In genomic region chr9:14770803-14771471, GRCm38 (mm10) we compare ENCODE assay signal across 9 mouse cellular contexts. TPM values are rescaled to one million over a fixed set of nuclear protein-coding genes. Genes with fewer than 3 reads are reported as not detected.
DNase-seq lines count a peak whose midpoint lies in the region; ATAC-seq and TF ChIP-seq lines count a peak whose summit lies in the region.
"Had no signal": no experiment of that assay in that cellular context is flagged by ENCODE, and none has a peak within 500 bp of the region (broad histone marks: within the 10 kb centered on the region; RNA-seq: fewer than 3 reads in every experiment).

Gene 1700012B09Rik (minus strand): TSS chr9:14771030.

- ATAC-seq in intestine, embryonic 14.5 days (replicated peaks; ENCODE audit: low FRiP score, low TSS enrichment, low read depth) = 0 out of 2 replicates have a peak, but pooled peaks have one; percentile 23
- no peak for ATAC-seq in intestine, postnatal 0 days
- ATAC-seq in hindbrain, embryonic 14.5 days (ENCODE audit: low FRiP score) = peak; percentile 69; the same call in 1 of the 2 replicates
- ATAC-seq in neural tube, embryonic 12.5 days (ENCODE audit: low FRiP score, low read depth) = peak; percentile 74

- H3K27ac ChIP-seq in intestine, embryonic 14.5 days (ENCODE audit: low read depth) = no peak within 1 kb of the TSS
- H3K27ac ChIP-seq in intestine, postnatal 0 days (ENCODE audit: low read depth, low read length) = no peak within 1 kb of the TSS
- H3K27ac ChIP-seq in hindbrain, embryonic 14.5 days = no peak within 1 kb of the TSS
- no peak within 1 kb of the TSS for H3K27ac ChIP-seq in neural tube, embryonic 12.5 days

- no peak within 1 kb of the TSS for H3K9ac ChIP-seq in intestine, embryonic 14.5 days (ENCODE audit: low read length)
- H3K9ac ChIP-seq in intestine, postnatal 0 days (ENCODE audit: low read depth, low read length) = no peak within 1 kb of the TSS
- no peak within 1 kb of the TSS; the same call in 1 of the 2 replicates for H3K9ac ChIP-seq in hindbrain, embryonic 14.5 days
- 0 out of 2 replicates have a peak within 1 kb of the TSS, but pooled peaks have one; percentile 4 for H3K9ac ChIP-seq in neural tube, embryonic 12.5 days

- no peaks in the 10 kb centered on the region for H3K9me3 ChIP-seq in intestine, embryonic 14.5 days (ENCODE audit: control insufficient read depth, low read length)
- no peaks in the 10 kb centered on the region for H3K9me3 ChIP-seq in intestine, postnatal 0 days (ENCODE audit: control insufficient read depth)
- H3K9me3 ChIP-seq in hindbrain, embryonic 14.5 days (ENCODE audit: control insufficient read depth, low read length) = no peaks in the 10 kb centered on the region
- no peaks in the 10 kb centered on the region for H3K9me3 ChIP-seq in neural tube, embryonic 12.5 days

- WGBS in intestine, embryonic 14.5 days = 18% methylated on average over 23 of the region's 23 CpGs
- 27% methylated on average over 23 of the region's 23 CpGs for WGBS in intestine, postnatal 0 days
- WGBS in hindbrain, embryonic 14.5 days = 17% methylated on average over 23 of the region's 23 CpGs
- WGBS in neural tube, embryonic 12.5 days = 19% methylated on average over 23 of the region's 23 CpGs

- no peak within 1 kb of the TSS for H3K4me3 ChIP-seq in intestine, embryonic 14.5 days (ENCODE audit: low read depth, low read length)
- H3K4me3 ChIP-seq in intestine, postnatal 0 days (ENCODE audit: low read depth, low read length) = no peak within 1 kb of the TSS
- H3K4me3 ChIP-seq in hindbrain, embryonic 14.5 days (replicated peaks; ENCODE audit: low read length) = no peak within 1 kb of the TSS
- H3K4me3 ChIP-seq in neural tube, embryonic 12.5 days = no peak within 1 kb of the TSS

- no peaks in the 10 kb centered on the region for H3K36me3 ChIP-seq in intestine, embryonic 14.5 days (ENCODE audit: control insufficient read depth, insufficient read depth, low read length)
- H3K36me3 ChIP-seq in intestine, postnatal 0 days (ENCODE audit: control insufficient read depth, insufficient read depth) = no peaks in the 10 kb centered on the region
- no peaks in the 10 kb centered on the region for H3K36me3 ChIP-seq in hindbrain, embryonic 14.5 days (replicated peaks; ENCODE audit: control insufficient read depth, insufficient read depth)
- H3K36me3 ChIP-seq in neural tube, embryonic 12.5 days = no peaks in the 10 kb centered on the region

- no peak for DNase-seq in intestine, embryonic 14.5 days (ENCODE audit: low spot score)
- DNase-seq in embryo, embryonic 10 days (ENCODE audit: low spot score) = peak; percentile 53
- no peak for DNase-seq in hindbrain, embryonic 14.5 days (ENCODE audit: low spot score)
- DNase-seq in yolk sac, embryonic 10.5 days (ENCODE audit: low spot score) = no peak
- no peak for DNase-seq in gastrocnemius, adult 18-20 months (ENCODE audit: low spot score)
- DNase-seq in layer of hippocampus, adult 9-11 months = no peak

- H3K27me3 ChIP-seq in intestine, embryonic 14.5 days (replicated peaks; ENCODE audit: control insufficient read depth, insufficient read depth, low read length) = no peaks in the 10 kb centered on the region
- H3K27me3 ChIP-seq in intestine, postnatal 0 days (replicated peaks; ENCODE audit: control insufficient read depth, insufficient read depth, low read length) = 0 out of 2 replicates have a peak, but pooled peaks cover 4% of the 10 kb centered on the region
- 0 out of 2 replicates have a peak, but pooled peaks cover 2% of the 10 kb centered on the region for H3K27me3 ChIP-seq in hindbrain, embryonic 14.5 days (ENCODE audit: control insufficient read depth, insufficient read depth, low read length)
- no peaks in the 10 kb centered on the region for H3K27me3 ChIP-seq in neural tube, embryonic 12.5 days (replicated peaks)

- no peak for TF ChIP-seq CTCF in intestine, postnatal 0 days (IDR thresholded peaks at IDR 0.05; ENCODE audit: low read depth)

- H3K4me1 ChIP-seq in intestine, embryonic 14.5 days (replicated peaks; ENCODE audit: control insufficient read depth, insufficient read depth, low read length) = no peaks in the 10 kb centered on the region; the same call in 1 of the 2 replicates
- no peaks in the 10 kb centered on the region for H3K4me1 ChIP-seq in intestine, postnatal 0 days (replicated peaks; ENCODE audit: control insufficient read depth, insufficient read depth, low read length)
- H3K4me1 ChIP-seq in hindbrain, embryonic 14.5 days (replicated peaks; ENCODE audit: control insufficient read depth, insufficient read depth, low read length) = no peaks in the 10 kb centered on the region
- H3K4me1 ChIP-seq in neural tube, embryonic 12.5 days = peaks cover 18% of the 10 kb centered on the region

- H3K4me2 ChIP-seq in intestine, embryonic 14.5 days (ENCODE audit: low read length) = 0 out of 2 replicates have a peak within 1 kb of the TSS, but pooled peaks have one; percentile 2
- no peak within 1 kb of the TSS for H3K4me2 ChIP-seq in intestine, postnatal 0 days (replicated peaks; ENCODE audit: low read depth)
- H3K4me2 ChIP-seq in hindbrain, embryonic 14.5 days (replicated peaks) = peak within 1 kb of the TSS; percentile 31
- peak within 1 kb of the TSS; percentile 39 for H3K4me2 ChIP-seq in neural tube, embryonic 12.5 days (replicated peaks)

RNA-seq across cellular contexts. Expression of gene 1700012B09Rik, which starts in this region (rescaled TPM):
- polyA plus RNA-seq in intestine, embryonic 14.5 days (2014; fragmentation: Nextera tagmentation; extraction: Ambion mirVana) = not detected in 2 replicates
- not detected in 2 replicates for polyA plus RNA-seq in intestine, postnatal 0 days (2015; fragmentation: Nextera tagmentation; extraction: Ambion mirVana)
- 2.8 and 7.8 TPM in 2 replicates for polyA plus RNA-seq in hindbrain, embryonic 14.5 days (2014; fragmentation: Nextera tagmentation; extraction: Ambion mirVana)
- polyA plus RNA-seq in neural tube, embryonic 12.5 days (2016; fragmentation: Nextera tagmentation; extraction: Ambion mirVana) = 0.56 TPM in 1 of 2 replicates, not detected in the other
- not detected for total RNA-seq in gastrocnemius, adult 18-20 months (2021)
- polyA plus RNA-seq: large intestine, adult 2 months had no signal

Comparison
In these comparisons a context has a peak if more than half of its experiments do, and no peak if none do; other contexts are left out.
1. Peak in ATAC-seq and H3K4me2 ChIP-seq in intestine, embryonic 14.5 days; RNA of the gene not detected or under 1 TPM.
2. Peak in ATAC-seq, H3K9ac ChIP-seq and H3K4me2 ChIP-seq in neural tube, embryonic 12.5 days; RNA of the gene not detected or under 1 TPM.